Mouse (Mus musculus) cerebellum, adult 9-10 months (tissue): ENCODE results near the gene Ago3.
A peak's percentile ranks its signal among the peaks of the same experiment; 100 is the strongest.

ENCODE experiments used
- DNase-seq: peaks from one replicate; pipeline ENCODE4 v3.0.0; 2022

The Ago3 gene

GRCm38 (mm10) chr4:126309211-126309921 lies 120.0 kb downstream of the Ago3 start:
- DNase-seq = peak; percentile 34

- no peak for DNase-seq
Measured at GRCm38 (mm10) chr4:126306827-126307226, 122.5 kb downstream of the Ago3 start.

GRCm38 (mm10) chr4:126306058-126306457 lies 123.3 kb downstream of the Ago3 start:
- no peak for DNase-seq

DNA sequence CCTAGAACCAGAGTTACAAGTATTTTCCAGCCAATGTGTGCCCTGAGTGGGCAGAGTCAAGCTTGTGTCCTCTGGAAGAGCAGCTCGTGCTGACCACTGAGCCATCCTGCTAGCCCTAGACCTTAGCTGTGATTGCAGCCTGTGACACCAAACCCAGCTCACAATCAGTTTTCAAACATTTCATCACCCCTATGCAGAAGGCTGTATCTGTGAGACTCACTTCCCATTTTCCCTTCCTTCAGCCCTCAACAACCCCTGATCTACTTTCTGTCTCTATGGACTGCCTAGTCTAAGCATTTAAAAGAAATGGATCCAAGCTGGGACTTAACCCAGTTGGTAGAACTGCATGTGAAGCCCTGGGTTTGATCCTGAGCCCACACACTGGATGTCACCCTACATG lies 123.9 kb downstream of the Ago3 start:
- no peak for DNase-seq

DNA sequence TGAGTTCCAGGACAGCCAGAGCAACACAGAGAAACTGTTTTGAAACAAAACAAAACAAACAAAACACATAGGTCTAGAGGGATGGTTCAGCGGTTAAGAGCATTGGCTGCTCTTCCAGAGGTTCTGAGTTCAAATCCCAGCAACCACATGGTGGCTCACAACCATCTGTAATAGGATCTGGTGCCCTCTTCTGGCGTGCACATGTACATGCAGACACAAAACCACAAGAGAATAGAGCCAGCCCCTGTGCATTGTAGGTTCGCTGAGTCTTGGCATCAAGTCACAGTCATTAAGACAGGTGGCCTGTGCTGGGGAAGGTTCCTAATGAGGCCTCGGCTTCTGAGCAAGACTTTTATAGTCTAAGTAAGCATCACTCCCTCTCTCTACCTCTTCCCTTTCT lies 125.5 kb downstream of the Ago3 start:
- DNase-seq = no peak

DNA sequence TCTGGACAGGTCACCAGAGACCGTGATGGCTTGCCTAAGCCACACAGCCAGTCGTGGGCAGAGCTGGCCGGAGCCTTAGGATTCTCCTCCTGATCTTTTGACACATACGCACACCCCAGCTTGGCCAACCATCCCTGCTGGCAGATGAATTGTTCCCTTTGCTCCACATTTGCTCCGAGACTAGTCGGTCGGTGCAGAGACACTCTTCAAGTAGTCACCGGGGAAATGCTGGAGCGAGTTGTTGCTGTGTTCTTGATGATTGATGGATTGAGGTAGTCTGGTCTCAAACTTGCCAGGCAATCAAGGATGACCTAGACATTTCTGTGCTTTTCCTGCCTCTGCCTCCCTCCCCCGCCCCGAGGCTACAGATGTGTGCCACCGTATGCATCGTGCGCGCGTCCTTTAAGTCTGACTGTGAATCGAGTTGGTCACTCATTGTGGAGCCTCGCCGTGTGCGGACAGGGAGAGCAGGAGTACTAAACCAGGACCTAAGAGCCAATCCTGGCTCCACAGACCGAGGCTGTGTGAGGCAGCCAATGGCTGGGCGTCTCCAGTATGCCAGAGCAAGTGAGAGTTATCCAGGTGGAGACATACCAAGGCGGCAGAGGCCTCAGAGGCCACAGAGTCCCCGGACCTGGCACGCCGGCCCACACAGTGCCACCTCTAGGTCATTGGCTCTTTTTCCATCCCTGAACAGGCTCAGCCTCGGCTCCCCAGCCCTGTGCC lies 127.6 kb downstream of the Ago3 start:
- DNase-seq = peak; percentile 61

GRCm38 (mm10) chr4:126300916-126301583 lies 128.3 kb downstream of the Ago3 start:
- peak; percentile 27 for DNase-seq

GRCm38 (mm10) chr4:126296617-126297101 lies 132.7 kb downstream of the Ago3 start:
- peak; percentile 64 for DNase-seq

DNA sequence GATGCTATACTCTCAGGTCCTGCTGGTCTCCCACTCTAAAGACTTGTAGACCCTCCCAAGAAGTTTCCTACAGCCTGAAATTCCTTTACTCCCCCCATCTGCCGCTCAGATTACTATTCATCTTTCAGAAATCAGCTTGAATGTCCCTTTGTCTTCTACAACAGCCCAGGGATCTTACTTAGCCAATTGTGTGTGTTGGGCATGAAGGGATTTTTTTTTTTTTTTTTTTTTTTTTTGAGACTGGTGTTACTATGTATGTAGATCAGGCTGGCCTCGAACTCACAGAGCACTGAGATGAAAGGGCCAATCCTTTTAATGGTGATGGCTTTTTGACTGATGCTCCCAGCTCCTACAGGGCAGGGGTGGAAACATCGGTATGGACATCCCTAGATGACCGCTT lies 133.4 kb downstream of the Ago3 start:
- no peak for DNase-seq

DNA sequence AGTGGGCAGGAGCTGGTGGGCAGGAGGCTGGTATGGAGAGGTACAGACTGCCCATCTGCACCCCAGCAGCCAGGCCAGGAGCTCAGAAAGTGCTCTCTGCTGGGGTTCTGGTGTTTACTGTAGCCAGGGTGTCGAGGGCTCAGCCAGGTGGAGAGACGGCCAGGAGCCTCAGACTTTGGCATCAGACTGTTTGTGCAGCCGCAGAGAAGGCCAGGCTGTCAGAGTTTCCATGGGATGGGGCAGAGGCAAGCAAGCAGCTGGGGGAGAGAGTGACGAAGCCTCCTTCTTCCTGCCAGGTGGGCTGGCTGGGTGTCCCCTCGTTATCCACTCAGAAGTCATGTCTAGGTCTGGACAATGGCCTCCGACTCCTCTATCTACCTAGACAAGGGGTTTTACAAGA lies 134.2 kb downstream of the Ago3 start:
- DNase-seq = no peak

DNA sequence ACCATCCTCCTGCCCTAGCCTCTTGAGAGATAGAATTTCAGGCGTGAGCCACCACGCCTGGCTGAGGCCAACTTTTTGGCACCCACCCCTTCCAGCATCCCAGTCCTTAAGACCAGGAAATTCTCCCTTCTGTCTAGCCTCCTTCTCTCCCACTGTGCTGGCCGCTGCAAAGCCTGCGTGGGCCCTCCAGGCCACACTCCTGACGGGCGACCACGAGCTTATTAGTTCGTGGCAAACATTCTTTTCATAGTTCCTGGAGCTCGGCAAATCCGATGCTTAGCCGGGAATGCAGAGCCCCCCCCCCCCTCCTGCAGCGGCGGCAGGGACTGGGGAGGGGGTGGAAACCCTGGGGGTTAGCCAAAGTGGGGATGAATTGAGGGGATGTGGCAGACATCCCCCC lies 138.2 kb downstream of the Ago3 start:
- no peak for DNase-seq

GRCm38 (mm10) chr4:126290314-126290713 lies 139.0 kb downstream of the Ago3 start:
- DNase-seq = no peak

- DNase-seq = no peak
Measured at GRCm38 (mm10) chr4:126288085-126288666, 141.2 kb downstream of the Ago3 start.

DNA sequence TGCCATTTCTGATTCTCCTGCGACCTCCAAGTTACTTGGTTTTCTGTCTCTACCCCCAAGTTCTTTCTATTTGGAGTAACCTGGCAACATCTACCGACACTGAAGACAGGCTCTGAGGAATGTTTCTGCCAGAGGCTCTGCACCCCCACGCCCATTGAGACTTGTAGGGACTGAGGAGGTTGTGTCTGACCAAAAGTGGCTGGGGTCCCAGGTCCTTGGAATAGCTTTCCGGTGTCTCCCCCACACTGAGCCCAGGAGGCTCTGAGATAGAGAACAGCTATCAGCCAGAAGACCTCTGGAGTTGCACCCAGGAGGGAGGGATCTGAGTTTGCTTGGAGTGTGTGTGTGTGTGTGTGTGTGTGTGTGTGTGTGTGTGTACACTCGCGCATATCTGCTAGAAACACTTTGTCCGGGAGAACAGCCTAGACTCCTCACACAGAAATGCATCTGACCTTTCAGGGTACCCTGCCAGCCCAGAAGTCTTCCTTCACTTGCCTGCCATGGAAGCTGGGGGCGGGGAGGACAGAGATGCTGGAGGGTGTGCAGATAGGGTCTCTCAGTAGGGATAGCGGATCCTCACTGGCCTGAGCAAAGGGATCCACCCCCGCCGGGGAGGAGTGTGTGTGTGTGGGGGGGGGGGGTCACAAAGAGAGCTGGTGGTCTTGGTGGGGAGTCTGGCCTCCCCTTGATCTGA lies 141.9 kb downstream of the Ago3 start:
- no peak for DNase-seq

- DNase-seq = no peak
Measured at GRCm38 (mm10) chr4:126286492-126286891, 142.9 kb downstream of the Ago3 start, which contains the start of gene Col8a2. Col8a2 (plus strand) TSS chr4:126286793.

DNA sequence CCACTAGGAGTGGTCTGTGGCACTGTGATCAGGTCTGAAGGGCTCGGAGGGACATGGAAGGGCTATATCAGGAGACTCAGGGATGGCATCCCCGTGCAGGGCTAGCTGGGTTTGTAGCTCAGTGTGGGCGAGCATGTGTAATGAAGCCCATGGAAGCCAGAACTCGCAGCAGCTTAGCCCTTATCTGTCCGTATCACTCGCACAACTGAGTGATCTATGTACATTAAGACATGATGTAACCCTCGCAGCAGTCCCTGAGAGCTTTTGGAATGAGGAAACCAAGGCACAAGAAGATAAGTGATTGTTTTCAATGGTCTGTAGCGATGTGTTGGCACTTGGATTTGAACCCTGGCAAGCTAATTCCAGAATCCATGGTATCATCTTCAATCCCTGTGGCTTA lies 145.8 kb downstream of the Ago3 start:
- DNase-seq = no peak

DNA sequence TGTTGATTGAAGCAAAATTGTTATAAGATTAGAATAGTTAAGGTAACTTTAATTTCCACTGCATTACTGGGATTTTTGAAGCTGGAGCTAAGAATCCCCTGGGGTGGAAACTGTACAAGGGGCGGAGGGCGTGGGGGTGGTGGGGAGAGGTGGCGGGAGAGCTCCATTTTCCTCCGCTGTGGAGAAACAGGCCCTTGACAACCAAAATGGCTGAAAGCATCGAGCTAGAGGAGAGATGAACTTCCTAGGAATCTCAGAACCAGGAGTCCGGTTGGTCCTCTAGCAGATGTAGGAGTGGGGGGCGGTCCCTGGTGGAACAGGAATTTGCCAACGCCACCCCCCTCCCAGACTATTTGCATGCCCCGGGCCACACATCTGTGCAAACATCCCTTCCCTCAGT lies 147.7 kb downstream of the Ago3 start:
- DNase-seq = no peak
